Mouse (Mus musculus) lung, embryonic 16.5 days (tissue): ENCODE measurements around the gene Fbxo40. TPM values are rescaled to one million over a fixed set of nuclear protein-coding genes. Genes with fewer than 3 reads are reported as not detected.

Source experiments
- ATAC-seq: fragments of 200-750 bp; cut with Nextera tagmentation; 2 replicates; pipeline ENCODE4 v1.8.0; 2017; ENCODE audit warnings: low read depth, mild to moderate bottlenecking, moderate library complexity
- H3K27ac ChIP-seq: fragments of 300-500 bp; sonication (generic); 2 replicates; pipeline ENCODE4 v1.5.1; 2014; ENCODE audit warnings: mild to moderate bottlenecking, control low read depth, low read length
- H3K27me3 ChIP-seq: fragments of 300-500 bp; sonication (generic); 2 replicates; pipeline ENCODE4 v1.6.1; 2014; ENCODE audit warnings: low read depth, low read length, mixed read lengths; ENCODE audit not compliant: control insufficient read depth, insufficient read depth
- H3K36me3 ChIP-seq: fragments of 300-500 bp; sonication (generic); 2 replicates; pipeline ENCODE4 v1.6.1; 2014; ENCODE audit warnings: low read length; ENCODE audit not compliant: control insufficient read depth, insufficient read depth
- H3K4me1 ChIP-seq: fragments of 300-500 bp; sonication (generic); replicated peaks from 2 replicates; pipeline ENCODE4 v1.6.1; 2014; ENCODE audit warnings: low read length, mixed read lengths; ENCODE audit not compliant: control insufficient read depth, insufficient read depth
- H3K4me2 ChIP-seq: fragments of 300-500 bp; sonication (generic); 2 replicates; pipeline ENCODE4 v1.6.1; 2014; ENCODE audit warnings: low read depth, low read length, control low read depth
- H3K4me3 ChIP-seq: fragments of 300-500 bp; sonication (generic); 2 replicates; pipeline ENCODE4 v1.5.1; 2014; ENCODE audit warnings: mild to moderate bottlenecking, low read length, control low read depth
- H3K9ac ChIP-seq: fragments of 300-500 bp; sonication (generic); 2 replicates; pipeline ENCODE4 v1.6.1; 2014; ENCODE audit warnings: low read length, control low read depth
- H3K9me3 ChIP-seq: fragments of 300-500 bp; sonication (generic); 2 replicates; pipeline ENCODE4 v1.6.1; 2016; ENCODE audit warnings: low read length; ENCODE audit not compliant: control insufficient read depth
- WGBS: fragments of 180-500 bp; shearing (Covaris S2); extraction: QIAGEN DNeasy Blood & Tissue Kit; methylation state at CpG from one replicate; pipeline ENCODE4 v1.1.7; 2014; 5-methylcytosine and 5-hydroxymethylcytosine counted together
- polyA plus RNA-seq: library from polyadenylated mRNA; unstranded; fragments of >200 nt; fragmentation: Nextera tagmentation; extraction: Ambion mirVana; gene quantifications from 2 replicates; pipeline ENCODE4 v1.2.1, GENCODE M21; 2015

Fbxo40 gene
- polyA plus RNA-seq, 1 experiment from 2014 or later, result 0.26 TPM

- no peak within 1 kb of the TSS for H3K4me2 ChIP-seq
- H3K36me3 ChIP-seq, result peaks cover 5% of the 10 kb centered on the region; the same call in 1 of the 2 replicates
- no peak within 1 kb of the TSS for H3K9ac ChIP-seq
- no peak within 1 kb of the TSS for H3K4me3 ChIP-seq
- H3K4me1 ChIP-seq, result no peaks in the 10 kb centered on the region; the same call in 1 of the 2 replicates
- H3K27ac ChIP-seq, result no peak within 1 kb of the TSS
- WGBS, result 52% methylated on average over 7 of the region's 7 CpGs
- no peak for ATAC-seq
- H3K9me3 ChIP-seq, result no peaks in the 10 kb centered on the region
- H3K27me3 ChIP-seq, result no peaks in the 10 kb centered on the region
Measured at GRCm38 (mm10) chr16:36934841-36935620, 55.2 kb downstream of the Fbxo40 start, which contains the start of gene Hcls1. Gene Hcls1 (plus strand): TSS chr16:36934983.

- WGBS, result 37% methylated on average over 6 of the region's 6 CpGs
- H3K9me3 ChIP-seq, result no peaks in the 10 kb centered on the region
- no peak overlapping the region for H3K27ac ChIP-seq
- no peaks in the 10 kb centered on the region; the same call in 1 of the 2 replicates for H3K4me1 ChIP-seq
- no peaks in the 10 kb centered on the region for H3K27me3 ChIP-seq
- peaks cover 9% of the 10 kb centered on the region for H3K36me3 ChIP-seq
- H3K4me2 ChIP-seq, result no peak overlapping the region
- H3K4me3 ChIP-seq, result no peak overlapping the region
- no peak overlapping the region for H3K9ac ChIP-seq
- ATAC-seq, result peak; percentile 52
Measured at GRCm38 (mm10) chr16:36934131-36934840, 56.0 kb downstream of the Fbxo40 start.

- no peak overlapping the region for H3K27ac ChIP-seq
- peaks cover 19% of the 10 kb centered on the region for H3K36me3 ChIP-seq
- no peaks in the 10 kb centered on the region; the same call in 1 of the 2 replicates for H3K4me1 ChIP-seq
- ATAC-seq, result no peak
- H3K27me3 ChIP-seq, result no peaks in the 10 kb centered on the region
- no peak overlapping the region for H3K4me2 ChIP-seq
- no peak overlapping the region for H3K9ac ChIP-seq
- no peaks in the 10 kb centered on the region for H3K9me3 ChIP-seq
- H3K4me3 ChIP-seq, result no peak overlapping the region
- WGBS, result 89% methylated on average over 6 of the region's 6 CpGs
Measured at GRCm38 (mm10) chr16:36932546-36932945, 57.7 kb downstream of the Fbxo40 start.

GRCm38 (mm10) chr16:36931976-36932375 lies 58.3 kb downstream of the Fbxo40 start:
- H3K36me3 ChIP-seq, result peaks cover 19% of the 10 kb centered on the region
- no peak for ATAC-seq

GRCm38 (mm10) chr16:36931381-36931780 lies 58.9 kb downstream of the Fbxo40 start:
- H3K9ac ChIP-seq, result no peak overlapping the region
- no peak overlapping the region for H3K4me2 ChIP-seq
- no peaks in the 10 kb centered on the region; the same call in 1 of the 2 replicates for H3K4me1 ChIP-seq
- H3K27me3 ChIP-seq, result no peaks in the 10 kb centered on the region
- peaks cover 23% of the 10 kb centered on the region for H3K36me3 ChIP-seq
- H3K27ac ChIP-seq, result no peak overlapping the region
- WGBS, result 92% methylated on average over 10 of the region's 10 CpGs
- no peak for ATAC-seq
- no peak overlapping the region for H3K4me3 ChIP-seq
- H3K9me3 ChIP-seq, result no peaks in the 10 kb centered on the region

More at GRCm38 (mm10) chr16:36931976-36932375, 58.3 kb downstream of the Fbxo40 start:
- Histone ChIP-seq H3K9ac (no peak overlapping the region), H3K9me3 (no peaks in the 10 kb centered on the region), H3K27me3 (no peaks in the 10 kb centered on the region), H3K27ac (no peak overlapping the region), H3K4me3 (no peak overlapping the region), H3K4me1 (no peaks in the 10 kb centered on the region; the same call in 1 of the 2 replicates), H3K4me2 (no peak overlapping the region)
- WGBS, result 75% methylated on average over 3 of the region's 3 CpGs

- H3K4me2 ChIP-seq, result no peak overlapping the region
- H3K36me3 ChIP-seq, result peaks cover 27% of the 10 kb centered on the region
- 63% methylated on average over 11 of the region's 11 CpGs for WGBS
- no peaks in the 10 kb centered on the region for H3K9me3 ChIP-seq
- no peaks in the 10 kb centered on the region; the same call in 1 of the 2 replicates for H3K4me1 ChIP-seq
- no peak overlapping the region for H3K9ac ChIP-seq
- no peaks in the 10 kb centered on the region for H3K27me3 ChIP-seq
- no peak overlapping the region for H3K4me3 ChIP-seq
- no peak overlapping the region for H3K27ac ChIP-seq
- ATAC-seq, result no peak
Measured at GRCm38 (mm10) chr16:36930231-36931136, 59.8 kb downstream of the Fbxo40 start.

GRCm38 (mm10) chr16:36929216-36929615 lies 61.1 kb downstream of the Fbxo40 start:
- H3K9ac ChIP-seq, result no peak overlapping the region
- no peak overlapping the region for H3K4me2 ChIP-seq
- H3K9me3 ChIP-seq, result no peaks in the 10 kb centered on the region
- WGBS, result 92% methylated on average over 7 of the region's 7 CpGs
- ATAC-seq, result no peak
- H3K36me3 ChIP-seq, result peaks cover 31% of the 10 kb centered on the region
- H3K4me3 ChIP-seq, result no peak overlapping the region
- no peaks in the 10 kb centered on the region for H3K4me1 ChIP-seq
- no peak overlapping the region for H3K27ac ChIP-seq
- H3K27me3 ChIP-seq, result no peaks in the 10 kb centered on the region

- Histone ChIP-seq H3K36me3 (peaks cover 31% of the 10 kb centered on the region), H3K4me2 (no peak overlapping the region), H3K4me3 (no peak overlapping the region), H3K4me1 (no peaks in the 10 kb centered on the region), H3K9ac (no peak overlapping the region), H3K27me3 (no peaks in the 10 kb centered on the region), H3K9me3 (no peaks in the 10 kb centered on the region), H3K27ac (no peak overlapping the region)
- ATAC-seq, result no peak
- WGBS, result 87% methylated on average over 8 of the region's 8 CpGs
Measured at GRCm38 (mm10) chr16:36928106-36928500, 62.2 kb downstream of the Fbxo40 start.
